Mouse (Mus musculus) lung, postnatal 0 days (tissue): ENCODE results near the gene Hist1h4n. TPM values are rescaled to one million over a fixed set of nuclear protein-coding genes. Genes with fewer than 3 reads are reported as not detected.
"Not testable (repeated sequence)": the region's sequence is repeated elsewhere in the genome, so short reads cannot be mapped to it uniquely, and the experiment has no call there.

Experiments used
- ATAC-seq: fragments of 200-750 bp; cut with Nextera tagmentation; 2 replicates; pipeline ENCODE4 v1.8.0; 2017; ENCODE audit warnings: moderate library complexity
- DNase-seq: peaks from one replicate; pipeline ENCODE4 v3.0.0-alpha.2; 2016; ENCODE audit warnings: low spot score
- H3K27ac ChIP-seq: fragments of 300-500 bp; sonication (generic); 2 replicates; pipeline ENCODE4 v1.5.1; 2014; ENCODE audit warnings: antibody characterized with exemption, mild to moderate bottlenecking, low read length, mixed read lengths
- H3K27me3 ChIP-seq: fragments of 300-500 bp; sonication (generic); replicated peaks from 2 replicates; pipeline ENCODE4 v1.6.1; 2014; ENCODE audit warnings: low read length, mixed read lengths; ENCODE audit not compliant: insufficient read depth
- H3K36me3 ChIP-seq: fragments of 300-500 bp; sonication (generic); 2 replicates; pipeline ENCODE4 v1.6.1; 2014; ENCODE audit warnings: low read length, mixed read lengths; ENCODE audit not compliant: insufficient read depth
- H3K4me1 ChIP-seq: fragments of 300-500 bp; sonication (generic); 2 replicates; pipeline ENCODE4 v1.6.1; 2014; ENCODE audit warnings: antibody characterized with exemption, low read depth, low read length, mixed read lengths; ENCODE audit not compliant: insufficient read depth
- H3K4me2 ChIP-seq: fragments of 300-500 bp; sonication (generic); replicated peaks from 2 replicates; pipeline ENCODE4 v1.6.1; 2014; ENCODE audit warnings: low read depth, mild to moderate bottlenecking, low read length, moderate library complexity, mixed read lengths
- H3K4me3 ChIP-seq: fragments of 300-500 bp; sonication (generic); 2 replicates; pipeline ENCODE4 v1.5.1; 2014; ENCODE audit warnings: low read depth, low read length
- H3K9ac ChIP-seq: fragments of 300-500 bp; sonication (generic); replicated peaks from 2 replicates; pipeline ENCODE4 v1.6.1; 2014; ENCODE audit warnings: low read depth, mild to moderate bottlenecking
- H3K9me3 ChIP-seq: fragments of 300-500 bp; sonication (generic); 2 replicates; pipeline ENCODE4 v1.6.1; 2016; ENCODE audit warnings: low read length, mixed read lengths
- CTCF ChIP-seq: IDR thresholded peaks from 2 replicates; pipeline ENCODE4 v1.5.1; 2016; ENCODE audit warnings: antibody characterized with exemption, mild to moderate bottlenecking
- EP300 ChIP-seq: IDR thresholded peaks from 2 replicates; pipeline ENCODE4 v1.6.1; 2016; ENCODE audit warnings: antibody characterized with exemption, mild to moderate bottlenecking, control low read depth
- WGBS: fragments of 180-500 bp; shearing (Covaris S2); extraction: QIAGEN DNeasy Blood & Tissue Kit; methylation state at CpG from one replicate; pipeline ENCODE4 v1.1.7; 2014; 5-methylcytosine and 5-hydroxymethylcytosine counted together
- polyA plus RNA-seq: library from polyadenylated mRNA; unstranded; fragments of >200 nt; fragmentation: Nextera tagmentation; extraction: Ambion mirVana; gene quantifications from 2 replicates; pipeline ENCODE4 v1.2.1, GENCODE M21; 2015

The Hist1h4n gene
- polyA plus RNA-seq, 1 experiment from 2014 or later: 6.0 TPM

DNA sequence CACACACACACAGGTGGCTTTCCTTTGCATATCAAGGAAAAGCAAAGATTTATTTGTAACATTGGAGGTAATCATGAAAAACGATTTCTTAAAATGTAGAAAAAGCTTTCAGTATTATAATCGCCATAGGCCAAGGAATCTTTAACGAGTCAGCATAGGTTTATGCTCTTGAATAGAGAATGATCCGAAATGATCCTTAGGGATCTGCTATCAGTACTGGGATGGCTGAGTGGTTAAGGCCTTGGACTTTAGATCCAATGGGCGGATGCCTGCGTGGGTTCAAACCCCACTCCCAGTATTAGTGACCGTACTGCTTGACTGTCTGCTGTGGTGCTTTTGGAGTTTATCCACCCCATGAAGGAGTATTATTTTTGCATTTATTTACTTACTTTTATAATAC is 36.4 kb downstream of the Hist1h4n start:
- Histone ChIP-seq H3K4me2 (no peak overlapping the region), H3K9ac (no peak overlapping the region), H3K27ac (no peak overlapping the region), H3K4me1 (no peaks in the 10 kb centered on the region), H3K27me3 (no peaks in the 10 kb centered on the region), H3K9me3 (no peaks in the 10 kb centered on the region), H3K36me3 (no peaks in the 10 kb centered on the region), H3K4me3 (no peak overlapping the region)
- ATAC-seq (no peak), DNase-seq (no peak)
- no peak for TF ChIP-seq EP300
- TF ChIP-seq CTCF: no peak
- WGBS: 91% methylated on average over 7 of the region's 7 CpGs

DNA sequence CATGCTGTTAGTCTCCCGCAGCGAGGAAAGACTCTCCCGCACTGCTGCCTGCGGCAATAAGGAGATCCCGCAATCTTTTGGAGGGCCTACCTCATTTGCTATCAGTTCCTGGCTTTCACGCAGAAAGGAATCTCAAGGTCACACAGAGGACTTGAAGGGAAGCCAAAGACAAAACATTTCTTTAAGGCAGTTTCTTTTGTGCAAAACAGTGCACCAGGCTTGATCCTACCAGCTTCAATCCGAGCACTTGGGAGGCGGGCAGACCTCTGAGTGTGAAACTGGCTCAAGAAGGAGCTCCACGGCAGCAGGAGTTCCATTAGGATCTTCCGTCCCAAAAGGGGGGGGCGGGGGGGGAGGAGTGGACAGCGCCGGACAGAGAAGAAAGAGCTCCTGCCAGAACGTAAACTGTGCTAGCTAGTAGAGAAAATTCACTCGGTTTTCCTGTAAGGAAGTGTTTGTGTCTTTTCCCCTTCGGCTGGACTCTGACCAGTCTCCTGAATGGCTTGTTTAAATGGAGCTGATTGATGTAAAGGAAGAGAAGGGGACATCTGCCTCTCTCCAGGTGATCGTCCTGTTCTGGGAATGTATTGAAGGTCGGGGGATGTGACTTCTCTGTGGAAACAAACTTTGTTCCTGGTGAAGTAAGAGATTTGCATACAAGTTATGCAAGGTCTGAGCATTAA is 41.3 kb downstream of the Hist1h4n start:
- TF ChIP-seq EP300 (no peak), CTCF (no peak)
- 9% methylated on average over 17 of the region's 18 CpGs for WGBS
- no peaks in the 10 kb centered on the region for H3K4me1 ChIP-seq
- H3K4me3 ChIP-seq: peak overlapping the region; percentile 19
- H3K9me3 ChIP-seq: no peaks in the 10 kb centered on the region
- no peak overlapping the region for H3K9ac ChIP-seq
- H3K27me3 ChIP-seq: no peaks in the 10 kb centered on the region
- peak overlapping the region; percentile 52 for H3K4me2 ChIP-seq
- no peaks in the 10 kb centered on the region for H3K36me3 ChIP-seq
- DNase-seq: peak; percentile 15
- no peak overlapping the region for H3K27ac ChIP-seq
- ATAC-seq: no peak

DNA sequence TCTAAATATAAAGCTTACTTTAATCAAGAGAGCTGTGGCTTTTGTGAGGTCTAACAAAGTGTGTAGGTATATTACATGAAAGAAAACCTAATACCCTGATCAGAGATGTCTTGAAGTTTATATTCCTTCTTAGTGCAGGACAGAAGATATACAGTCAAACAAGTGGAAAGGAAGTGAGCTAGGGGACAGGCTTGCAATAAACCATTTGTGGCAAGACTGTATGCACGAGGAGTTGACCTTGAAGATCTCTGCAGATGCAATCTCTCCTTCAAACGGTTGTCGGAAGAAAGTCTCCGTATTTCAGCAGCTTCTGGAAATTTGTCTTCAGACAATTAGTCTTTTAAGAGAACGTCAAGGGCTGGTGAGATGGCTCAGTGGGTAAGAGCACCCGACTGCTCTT is 42.1 kb downstream of the Hist1h4n start:
- DNase-seq: peak; percentile 3
- H3K4me3 ChIP-seq: no peak overlapping the region
- H3K9ac ChIP-seq: no peak overlapping the region
- no peak overlapping the region for H3K4me2 ChIP-seq
- WGBS: 45% methylated on average over 6 of the region's 6 CpGs
- H3K27me3 ChIP-seq: no peaks in the 10 kb centered on the region
- no peaks in the 10 kb centered on the region for H3K36me3 ChIP-seq
- no peak overlapping the region for H3K27ac ChIP-seq
- H3K9me3 ChIP-seq: no peaks in the 10 kb centered on the region
- TF ChIP-seq EP300 (no peak), CTCF (no peak)
- H3K4me1 ChIP-seq: no peaks in the 10 kb centered on the region
- ATAC-seq: no peak

DNA sequence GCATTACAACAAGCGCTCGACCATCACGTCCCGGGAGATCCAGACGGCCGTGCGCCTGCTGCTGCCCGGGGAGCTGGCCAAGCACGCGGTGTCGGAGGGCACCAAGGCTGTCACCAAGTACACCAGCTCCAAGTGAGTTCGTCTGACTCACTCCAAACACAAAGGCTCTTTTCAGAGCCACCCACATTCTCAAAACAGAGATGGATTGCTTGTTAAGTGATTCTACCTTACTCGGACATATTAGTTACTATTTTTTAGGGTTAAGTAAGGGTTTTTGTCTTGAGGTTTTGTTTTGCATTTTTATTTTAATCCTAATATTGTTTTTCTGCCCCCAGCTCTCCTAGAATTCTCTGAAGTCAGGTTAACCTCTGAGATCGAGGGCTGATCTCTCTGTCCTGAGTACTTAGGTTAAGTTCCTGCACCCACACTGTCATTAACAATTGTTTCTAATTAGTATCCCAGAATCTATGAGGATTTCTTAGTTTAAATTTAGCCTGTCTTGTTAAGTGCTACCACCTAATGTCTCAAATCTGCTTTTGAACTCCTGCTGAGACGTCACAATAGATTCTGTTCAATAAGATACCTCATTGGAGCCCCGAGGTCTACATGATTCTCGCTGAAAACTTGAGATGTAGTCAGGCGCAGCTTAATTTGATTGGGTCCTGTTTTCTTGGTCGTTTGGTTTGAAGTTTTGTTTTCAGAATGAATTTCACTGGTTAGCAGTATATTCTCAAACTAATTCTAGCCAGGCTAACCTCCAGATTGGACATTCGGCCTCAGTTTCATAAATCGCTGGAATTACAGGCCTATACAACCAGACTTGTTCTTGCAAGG is 44.0 kb downstream of the Hist1h4n start:
- H3K9ac ChIP-seq: no peak overlapping the region
- H3K9me3 ChIP-seq: no peaks in the 10 kb centered on the region
- H3K4me3 ChIP-seq: peak overlapping the region; percentile 33; the same call in 1 of the 2 replicates
- DNase-seq (peak; percentile 27), ATAC-seq (peak; percentile 24)
- TF ChIP-seq CTCF (no peak), EP300 (no peak)
- H3K4me2 ChIP-seq: peak overlapping the region; percentile 47; the same call in 1 of the 2 replicates
- no peaks in the 10 kb centered on the region for H3K36me3 ChIP-seq
- no peaks in the 10 kb centered on the region for H3K27me3 ChIP-seq
- 27% methylated on average over 13 of the region's 21 CpGs for WGBS
- no peak overlapping the region for H3K27ac ChIP-seq
- H3K4me1 ChIP-seq: no peaks in the 10 kb centered on the region

DNA sequence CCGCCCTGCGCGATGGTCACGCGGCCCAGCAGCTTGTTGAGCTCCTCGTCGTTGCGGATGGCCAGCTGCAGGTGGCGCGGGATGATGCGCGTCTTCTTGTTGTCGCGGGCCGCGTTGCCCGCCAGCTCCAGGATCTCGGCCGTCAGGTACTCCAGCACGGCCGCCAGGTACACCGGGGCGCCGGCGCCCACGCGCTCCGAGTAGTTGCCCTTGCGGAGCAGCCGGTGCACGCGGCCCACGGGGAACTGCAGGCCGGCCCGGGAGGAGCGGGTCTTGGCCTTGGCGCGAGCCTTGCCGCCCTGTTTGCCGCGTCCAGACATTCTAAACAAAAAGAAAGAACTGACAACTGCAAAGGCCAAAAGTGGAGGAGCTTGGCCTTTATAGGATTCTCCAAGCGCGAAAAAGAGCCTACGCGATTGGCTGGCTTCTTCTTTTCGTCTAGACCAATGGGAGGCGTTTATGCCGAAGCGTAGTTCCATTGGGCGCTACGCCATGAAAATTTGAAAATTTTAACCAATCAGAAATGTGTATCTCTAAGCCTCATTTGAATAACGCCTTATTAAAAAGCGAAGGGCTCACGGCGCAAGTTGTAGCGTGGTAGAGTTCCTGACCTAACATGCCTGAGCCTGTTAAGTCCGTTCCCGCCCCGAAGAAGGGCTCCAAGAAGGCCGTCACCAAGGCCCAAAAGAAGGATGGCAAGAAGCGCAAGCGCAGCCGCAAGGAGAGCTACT is 44.9 kb downstream of the Hist1h4n start, which contains the start of the genes Hist1h2an and Hist1h2bp:
Hist1h2an (minus strand) TSS at position 320 of the 731 bp plus-strand sequence.
Hist1h2bp (plus strand) TSS at position 563 of the 731 bp plus-strand sequence.
- under 1% methylated on average over 32 of the region's 63 CpGs for WGBS
- not testable (repeated sequence) for H3K36me3 ChIP-seq, H3K27me3 ChIP-seq, H3K9ac ChIP-seq, H3K9me3 ChIP-seq, H3K4me1 ChIP-seq
- DNase-seq: peak; percentile 98
- TF ChIP-seq EP300: 0 out of 2 replicates have a peak, but pooled peaks have one; percentile 43
- H3K4me2 ChIP-seq: peak within 1 kb of the TSS; percentile 47
- ATAC-seq: peak; percentile 96
- 0 out of 2 replicates have a peak within 1 kb of the TSS, but pooled peaks have one; percentile 55 for H3K27ac ChIP-seq
- peak within 1 kb of the TSS; percentile 33 for H3K4me3 ChIP-seq
